Mouse (Mus musculus): ENCODE results near the gene Rtkn2. TPM values are rescaled to one million over a fixed set of nuclear protein-coding genes. Genes with fewer than 3 reads are reported as not detected.

The Rtkn2 gene
- polyA plus RNA-seq (2015; fragmentation: Nextera tagmentation; extraction: Ambion mirVana), result 6.7 and 7.9 TPM in 2 replicates

DNA sequence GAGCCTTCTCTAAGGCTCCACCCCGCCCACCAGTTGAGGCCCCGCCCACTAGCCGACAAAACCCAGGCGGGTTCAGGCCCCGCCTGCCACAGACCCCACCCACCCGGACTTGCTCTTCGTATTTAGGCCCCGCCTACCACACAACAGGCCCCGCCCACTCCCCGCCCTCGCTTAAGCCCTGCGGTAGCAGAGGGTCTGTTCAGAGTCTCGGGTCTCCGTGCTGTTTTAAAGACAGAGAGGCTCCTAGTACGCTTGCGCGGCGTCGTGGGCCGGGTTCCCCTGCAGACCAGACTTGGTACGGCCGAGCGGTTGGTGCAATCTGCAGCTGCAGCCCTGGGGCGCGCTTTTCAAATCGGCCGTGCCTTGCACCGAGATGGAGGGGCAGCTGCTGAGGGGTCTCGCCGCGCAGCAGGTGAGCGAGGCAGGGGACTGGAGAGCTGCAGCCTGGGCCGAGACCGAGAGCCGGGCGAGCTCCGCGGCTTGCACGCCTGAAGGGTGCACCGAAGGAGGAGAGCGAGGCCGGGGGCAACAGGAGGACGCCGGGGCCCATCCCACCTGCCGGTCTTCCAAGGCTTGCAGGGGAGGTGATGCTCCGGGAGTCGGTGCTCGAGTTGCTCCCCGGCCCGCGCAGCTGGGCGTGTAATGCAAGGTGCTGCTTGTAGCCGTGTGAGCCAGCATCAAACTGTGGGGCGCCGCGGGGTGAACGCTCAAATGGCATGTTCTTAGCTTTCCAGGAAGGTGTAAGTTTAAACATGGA, at the start of gene Rtkn2:
Gene Rtkn2 (plus strand): TSS at position 170 of the 757 bp plus-strand sequence.
- peaks cover 12% of the 10 kb centered on the region for H3K4me1 ChIP-seq
- H3K9me3 ChIP-seq (replicated peaks), result no peaks in the 10 kb centered on the region
- H3K4me2 ChIP-seq (replicated peaks), result peak within 1 kb of the TSS; percentile 99
- H3K36me3 ChIP-seq, result no peaks in the 10 kb centered on the region
- peak within 1 kb of the TSS; percentile 45 for H3K9ac ChIP-seq
- peak within 1 kb of the TSS; percentile 65 for H3K27ac ChIP-seq (replicated peaks)
- no peaks in the 10 kb centered on the region for H3K27me3 ChIP-seq
- WGBS, result under 1% methylated on average over 57 of the region's 57 CpGs
- peak within 1 kb of the TSS; percentile 75 for H3K4me3 ChIP-seq (replicated peaks)
- ATAC-seq (ENCODE audit: insufficient number of reproducible peaks, low FRiP score, low TSS enrichment, low read depth), result peak; percentile 96

DNA sequence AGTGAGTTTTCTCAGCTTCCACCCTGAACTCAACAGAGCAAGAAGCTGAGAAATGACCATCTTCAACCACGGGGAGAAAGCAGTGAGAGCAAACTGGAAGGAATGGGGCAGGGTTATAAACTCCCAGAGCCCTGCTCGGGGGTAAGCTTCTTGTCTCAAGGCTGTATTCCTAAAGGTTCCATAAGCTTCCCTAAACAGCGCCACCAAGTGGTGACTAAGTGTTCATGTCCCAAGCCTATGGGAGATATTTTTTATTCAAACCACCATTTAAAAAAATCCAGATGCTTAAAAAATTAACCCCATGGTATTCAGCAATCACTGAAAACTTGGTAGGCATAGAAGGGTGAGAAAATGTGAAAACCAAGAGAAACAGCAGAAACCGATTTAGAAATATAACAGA, 48.0 kb upstream of the Rtkn2 start:
- Histone ChIP-seq H3K4me1 (no peaks in the 10 kb centered on the region), H3K36me3 (no peaks in the 10 kb centered on the region), H3K27ac (replicated peaks) (no peak overlapping the region), H3K27me3 (no peaks in the 10 kb centered on the region), H3K4me2 (replicated peaks) (no peak overlapping the region), H3K9ac (no peak overlapping the region), H3K9me3 (replicated peaks) (no peaks in the 10 kb centered on the region), H3K4me3 (replicated peaks) (no peak overlapping the region)
- WGBS, result 81% methylated on average over 4 of the region's 4 CpGs
- no peak for ATAC-seq (ENCODE audit: insufficient number of reproducible peaks, low FRiP score, low TSS enrichment, low read depth)

DNA sequence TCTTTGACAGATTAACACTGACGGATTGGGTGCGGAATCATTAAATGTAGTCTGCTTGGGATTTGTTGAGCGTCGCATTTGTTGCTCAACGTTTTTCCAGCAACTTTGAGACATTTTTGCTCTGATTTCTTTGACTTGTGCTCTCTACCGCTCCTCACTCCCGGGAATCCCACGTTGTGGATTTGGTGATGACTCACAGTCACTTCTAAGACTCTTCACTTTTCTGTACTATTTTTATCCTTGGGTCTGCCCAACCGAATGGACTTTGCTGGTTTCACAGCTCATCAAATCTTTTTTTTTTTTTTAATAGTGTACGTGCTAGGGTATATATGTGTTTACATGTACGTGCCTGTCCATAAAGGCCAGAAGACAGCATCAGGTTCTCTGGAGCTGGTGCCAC, 46.6 kb upstream of the Rtkn2 start:
- H3K4me1 ChIP-seq, result no peaks in the 10 kb centered on the region
- H3K4me2 ChIP-seq (replicated peaks), result no peak overlapping the region
- WGBS, result 84% methylated on average over 11 of the region's 11 CpGs
- no peaks in the 10 kb centered on the region for H3K9me3 ChIP-seq (replicated peaks)
- H3K4me3 ChIP-seq (replicated peaks), result no peak overlapping the region
- ATAC-seq (ENCODE audit: insufficient number of reproducible peaks, low FRiP score, low TSS enrichment, low read depth), result no peak
- no peaks in the 10 kb centered on the region for H3K36me3 ChIP-seq
- no peak overlapping the region for H3K27ac ChIP-seq (replicated peaks)
- no peaks in the 10 kb centered on the region for H3K27me3 ChIP-seq
- H3K9ac ChIP-seq, result no peak overlapping the region

DNA sequence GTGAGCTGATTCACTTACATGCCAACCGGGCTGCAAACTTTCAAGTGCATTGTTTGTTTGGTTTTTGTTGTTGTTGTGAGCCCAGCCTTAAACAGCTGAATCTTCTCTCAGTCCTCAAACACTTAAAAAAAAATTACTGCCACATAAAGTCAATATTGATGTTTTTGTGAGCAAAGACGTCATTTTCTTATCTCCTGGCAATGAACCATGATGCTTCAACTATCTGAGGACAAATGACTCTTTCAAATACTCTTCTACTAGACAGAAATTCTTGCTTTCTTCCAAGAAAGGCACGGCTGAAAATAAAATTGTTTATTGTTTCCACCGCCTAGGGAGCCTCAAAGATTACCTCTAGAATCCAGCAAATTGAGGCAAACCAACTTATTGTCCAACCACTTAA, 42.4 kb upstream of the Rtkn2 start:
- Histone ChIP-seq H3K9me3 (replicated peaks) (no peaks in the 10 kb centered on the region), H3K4me3 (replicated peaks) (no peak overlapping the region), H3K4me1 (no peaks in the 10 kb centered on the region), H3K4me2 (replicated peaks) (no peak overlapping the region), H3K36me3 (no peaks in the 10 kb centered on the region), H3K27me3 (no peaks in the 10 kb centered on the region), H3K9ac (no peak overlapping the region), H3K27ac (replicated peaks) (no peak overlapping the region)
- no peak for ATAC-seq (ENCODE audit: insufficient number of reproducible peaks, low FRiP score, low TSS enrichment, low read depth)
- WGBS, result 71% methylated on average over 4 of the region's 4 CpGs

DNA sequence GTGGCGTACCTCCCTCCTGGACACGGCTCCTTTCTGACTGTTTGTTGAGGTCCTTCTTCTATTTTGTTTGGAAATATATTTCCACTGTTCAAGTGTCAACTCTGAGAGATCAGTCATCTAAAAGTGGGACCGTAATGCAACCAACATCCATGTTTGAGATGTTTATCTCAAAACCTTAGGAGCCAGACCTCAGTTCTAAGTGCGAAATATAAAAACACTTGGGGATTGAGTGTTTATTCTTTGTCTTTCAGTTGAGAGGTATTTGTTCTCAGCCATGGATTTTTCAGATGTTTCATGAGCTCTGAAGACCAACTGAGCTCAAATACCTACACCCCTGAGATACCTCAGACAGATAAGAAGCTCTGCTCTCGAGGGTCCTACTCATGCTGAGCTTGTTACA, 41.6 kb upstream of the Rtkn2 start:
- ATAC-seq (ENCODE audit: insufficient number of reproducible peaks, low FRiP score, low TSS enrichment, low read depth), result no peak
- Histone ChIP-seq H3K4me2 (replicated peaks) (no peak overlapping the region), H3K27ac (replicated peaks) (no peak overlapping the region), H3K27me3 (no peaks in the 10 kb centered on the region), H3K9me3 (replicated peaks) (no peaks in the 10 kb centered on the region), H3K4me3 (replicated peaks) (no peak overlapping the region), H3K4me1 (no peaks in the 10 kb centered on the region), H3K36me3 (no peaks in the 10 kb centered on the region), H3K9ac (no peak overlapping the region)
- WGBS, result 79% methylated on average over 5 of the region's 5 CpGs

DNA sequence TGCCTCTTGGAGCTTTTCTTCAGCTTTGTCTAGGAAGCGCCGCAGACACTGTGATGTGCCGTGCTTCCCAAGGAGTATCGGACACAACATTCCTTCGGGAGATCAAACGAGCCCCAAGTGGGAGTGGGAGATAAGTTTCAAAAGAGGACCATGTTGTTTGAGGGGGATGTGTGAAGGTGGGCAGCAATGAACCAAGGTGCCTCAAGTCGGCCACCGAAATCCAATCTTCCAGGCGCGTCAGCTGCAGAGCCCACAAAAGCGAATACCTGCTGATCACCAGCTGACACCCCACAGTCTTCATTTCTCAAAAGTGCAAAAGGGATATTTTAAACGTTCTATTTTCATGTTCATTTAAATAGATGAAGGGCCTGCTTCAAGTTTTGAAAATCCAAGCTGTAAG, 39.8 kb upstream of the Rtkn2 start:
- H3K4me3 ChIP-seq (replicated peaks), result no peak overlapping the region
- H3K27ac ChIP-seq (replicated peaks), result no peak overlapping the region
- no peak overlapping the region for H3K4me2 ChIP-seq (replicated peaks)
- no peak for ATAC-seq (ENCODE audit: insufficient number of reproducible peaks, low FRiP score, low TSS enrichment, low read depth)
- H3K9ac ChIP-seq, result no peak overlapping the region
- H3K9me3 ChIP-seq (replicated peaks), result no peaks in the 10 kb centered on the region
- WGBS, result 64% methylated on average over 12 of the region's 12 CpGs
- no peaks in the 10 kb centered on the region for H3K27me3 ChIP-seq
- H3K36me3 ChIP-seq, result no peaks in the 10 kb centered on the region
- no peaks in the 10 kb centered on the region for H3K4me1 ChIP-seq

DNA sequence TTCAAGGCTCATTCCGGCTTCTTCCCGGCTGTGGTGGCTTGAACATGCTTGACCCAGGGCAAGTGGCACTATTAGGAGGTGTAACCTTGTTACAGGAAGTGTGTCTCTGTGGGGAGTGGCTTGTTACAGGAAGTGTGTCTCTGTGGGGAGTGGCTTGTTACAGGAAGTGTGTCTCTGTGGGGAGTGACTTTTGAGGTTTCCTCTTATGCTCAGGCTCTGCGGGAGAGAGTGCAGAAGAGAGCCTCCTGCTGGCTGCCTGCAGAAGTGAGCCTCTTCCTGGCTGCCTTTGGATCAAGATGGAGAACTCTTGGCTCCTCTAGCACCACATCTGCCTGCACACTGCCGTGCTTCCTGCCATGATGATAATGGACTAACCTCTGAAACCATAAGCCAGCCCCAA, 35.9 kb upstream of the Rtkn2 start:
- WGBS, result 87% methylated on average over 4 of the region's 4 CpGs
- Histone ChIP-seq H3K27ac (replicated peaks) (no peak overlapping the region), H3K36me3 (no peaks in the 10 kb centered on the region), H3K4me3 (replicated peaks) (no peak overlapping the region), H3K4me1 (no peaks in the 10 kb centered on the region), H3K4me2 (replicated peaks) (no peak overlapping the region), H3K27me3 (no peaks in the 10 kb centered on the region), H3K9me3 (replicated peaks) (no peaks in the 10 kb centered on the region), H3K9ac (no peak overlapping the region)
- ATAC-seq (ENCODE audit: insufficient number of reproducible peaks, low FRiP score, low TSS enrichment, low read depth), result no peak

DNA sequence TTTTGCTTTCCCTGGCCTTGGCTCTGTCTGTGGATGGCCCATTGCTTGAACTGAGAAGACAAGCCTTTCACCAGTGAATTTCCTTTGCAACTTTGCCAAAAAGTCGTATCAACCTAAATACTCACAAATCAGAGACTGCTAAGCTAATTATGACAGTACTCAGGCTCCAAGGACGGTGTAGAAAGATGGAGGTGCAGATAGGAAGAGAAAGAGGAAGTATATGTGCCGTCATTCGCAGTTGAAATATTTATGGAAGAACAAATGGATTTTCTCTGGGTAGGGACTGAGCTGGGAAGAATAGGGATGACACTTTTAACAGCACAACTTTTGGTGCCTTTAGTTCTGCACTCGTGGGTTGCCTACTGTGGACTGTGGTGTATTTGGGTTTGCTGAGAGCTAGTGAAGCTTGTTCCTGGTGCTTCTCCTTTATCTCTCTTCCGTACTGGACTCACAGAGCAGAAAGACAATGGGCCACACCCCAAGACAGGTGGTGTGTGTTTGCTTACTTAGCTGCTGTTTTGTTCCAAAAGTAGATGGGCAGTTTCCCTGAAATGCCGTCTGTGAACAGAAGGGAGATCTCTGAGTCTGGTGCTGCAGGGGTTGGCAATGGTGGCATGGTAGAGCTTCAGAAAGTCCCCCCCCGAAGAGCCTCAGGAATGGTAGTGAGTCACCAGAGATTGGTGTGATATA, 29.2 kb upstream of the Rtkn2 start:
- Histone ChIP-seq H3K4me1 (no peaks in the 10 kb centered on the region), H3K36me3 (no peaks in the 10 kb centered on the region), H3K4me2 (replicated peaks) (no peak overlapping the region), H3K27me3 (no peaks in the 10 kb centered on the region), H3K4me3 (replicated peaks) (no peak overlapping the region), H3K9ac (no peak overlapping the region), H3K9me3 (replicated peaks) (no peaks in the 10 kb centered on the region), H3K27ac (replicated peaks) (no peak overlapping the region)
- WGBS, result 76% methylated on average over 8 of the region's 8 CpGs
- ATAC-seq (ENCODE audit: insufficient number of reproducible peaks, low FRiP score, low TSS enrichment, low read depth), result no peak

DNA sequence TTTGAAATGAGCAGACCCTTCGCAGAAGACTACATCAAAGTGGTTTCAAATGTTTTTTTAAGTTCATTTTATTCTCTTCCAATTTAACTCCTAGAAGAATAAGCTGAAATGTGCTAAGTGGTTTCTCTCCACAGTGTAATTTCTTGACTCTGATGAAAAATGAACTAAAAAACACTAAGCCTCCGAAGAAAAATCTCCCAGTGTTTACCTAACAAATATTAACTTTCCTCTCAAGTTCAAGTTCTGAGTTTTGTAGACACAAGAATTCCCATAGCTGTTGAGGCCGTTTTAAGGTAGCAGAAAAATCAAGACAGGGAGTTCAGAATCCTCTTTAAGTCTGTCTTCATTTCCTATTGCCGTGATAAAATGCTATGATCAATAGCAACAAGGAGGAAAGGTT, 27.7 kb upstream of the Rtkn2 start:
- Histone ChIP-seq H3K27ac (replicated peaks) (no peak overlapping the region), H3K27me3 (no peaks in the 10 kb centered on the region), H3K4me2 (replicated peaks) (no peak overlapping the region), H3K4me3 (replicated peaks) (no peak overlapping the region), H3K9me3 (replicated peaks) (no peaks in the 10 kb centered on the region), H3K36me3 (no peaks in the 10 kb centered on the region), H3K4me1 (no peaks in the 10 kb centered on the region), H3K9ac (no peak overlapping the region)
- ATAC-seq (ENCODE audit: insufficient number of reproducible peaks, low FRiP score, low TSS enrichment, low read depth), result no peak
- WGBS, result 73% methylated on average over 4 of the region's 4 CpGs

DNA sequence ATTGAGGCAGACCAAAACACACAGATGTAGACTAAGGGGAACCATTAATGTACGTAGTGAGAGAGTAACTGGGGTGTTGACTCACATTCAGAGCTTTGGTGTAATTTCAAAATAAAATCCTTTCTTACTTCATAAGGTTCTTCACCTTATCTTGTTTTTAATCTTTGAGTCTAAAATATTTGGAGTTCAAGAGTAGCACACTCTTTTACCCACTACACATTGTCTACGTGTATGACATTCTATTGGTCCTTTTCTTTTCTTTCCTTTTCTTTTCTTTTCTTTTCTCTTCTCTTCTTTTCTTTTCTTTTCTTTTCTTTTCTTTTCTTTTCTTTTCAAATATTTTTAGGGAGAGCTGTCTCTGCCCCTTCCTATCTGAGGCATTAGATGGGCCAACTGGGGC, 23.4 kb upstream of the Rtkn2 start:
- no peak for ATAC-seq (ENCODE audit: insufficient number of reproducible peaks, low FRiP score, low TSS enrichment, low read depth)
- WGBS, result 96% methylated on average over 2 of the region's 2 CpGs
- no peaks in the 10 kb centered on the region for H3K36me3 ChIP-seq

DNA sequence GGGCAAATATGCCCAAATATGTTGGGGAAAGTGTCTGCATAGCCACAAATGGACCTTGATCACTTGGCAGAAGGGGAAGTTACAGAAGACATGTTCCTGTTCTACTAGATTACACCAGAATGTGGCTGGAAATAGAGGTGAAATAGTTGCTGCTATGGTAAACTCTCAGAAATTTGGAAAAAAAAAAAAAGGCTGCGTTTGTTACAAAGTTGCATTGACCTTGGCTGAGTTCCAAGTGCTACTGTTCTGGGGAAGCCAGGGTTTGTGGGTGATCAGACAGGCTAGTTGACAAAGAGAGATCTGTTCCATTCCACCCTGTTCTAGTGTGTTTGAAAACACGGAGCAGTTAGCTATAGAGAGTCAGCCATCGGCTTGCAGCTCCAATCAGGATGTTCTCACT, 19.4 kb upstream of the Rtkn2 start:
- no peak overlapping the region for H3K27ac ChIP-seq (replicated peaks)
- WGBS, result 71% methylated on average over 3 of the region's 3 CpGs
- no peaks in the 10 kb centered on the region for H3K36me3 ChIP-seq

More for the DNA sequence above, 23.4 kb upstream of the Rtkn2 start:
- Histone ChIP-seq H3K27me3 (no peaks in the 10 kb centered on the region), H3K4me2 (replicated peaks) (no peak overlapping the region), H3K4me1 (no peaks in the 10 kb centered on the region), H3K4me3 (replicated peaks) (no peak overlapping the region), H3K9me3 (replicated peaks) (no peaks in the 10 kb centered on the region), H3K9ac (no peak overlapping the region), H3K27ac (replicated peaks) (no peak overlapping the region)

DNA sequence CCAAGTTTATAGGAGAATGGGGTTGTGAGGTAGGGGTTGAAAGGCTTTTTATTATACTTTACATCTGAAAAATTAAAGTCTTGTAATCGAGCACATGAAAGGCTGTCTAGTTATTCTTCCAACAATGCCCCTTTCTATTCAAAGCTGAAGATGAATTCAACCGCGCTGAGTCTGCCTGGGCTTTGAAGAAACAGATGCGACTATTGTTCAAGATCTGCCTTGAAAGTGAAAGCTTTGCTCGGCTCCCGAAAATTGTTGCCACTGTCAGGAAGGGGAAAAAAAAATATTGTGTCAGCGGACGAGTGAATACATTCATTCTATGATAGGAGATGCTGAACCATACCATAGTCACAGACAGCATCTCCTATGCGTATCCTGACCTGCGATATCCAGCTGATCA, 16.9 kb upstream of the Rtkn2 start:
- H3K36me3 ChIP-seq, result no peaks in the 10 kb centered on the region
- H3K4me2 ChIP-seq (replicated peaks), result no peak overlapping the region
- H3K27me3 ChIP-seq, result no peaks in the 10 kb centered on the region
- no peak overlapping the region for H3K27ac ChIP-seq (replicated peaks)
- ATAC-seq (ENCODE audit: insufficient number of reproducible peaks, low FRiP score, low TSS enrichment, low read depth), result no peak
- H3K9ac ChIP-seq, result no peak overlapping the region
- no peak overlapping the region for H3K4me3 ChIP-seq (replicated peaks)
- WGBS, result 41% methylated on average over 10 of the region's 10 CpGs
- H3K4me1 ChIP-seq, result no peaks in the 10 kb centered on the region
- H3K9me3 ChIP-seq (replicated peaks), result no peaks in the 10 kb centered on the region

More for the DNA sequence above, 19.4 kb upstream of the Rtkn2 start:
- Histone ChIP-seq H3K9me3 (replicated peaks) (no peaks in the 10 kb centered on the region), H3K27me3 (no peaks in the 10 kb centered on the region), H3K4me1 (no peaks in the 10 kb centered on the region), H3K4me3 (replicated peaks) (no peak overlapping the region), H3K9ac (no peak overlapping the region), H3K4me2 (replicated peaks) (no peak overlapping the region)
- ATAC-seq (ENCODE audit: insufficient number of reproducible peaks, low FRiP score, low TSS enrichment, low read depth), result no peak
